Mouse (Mus musculus) cerebellum, postnatal 14 days (tissue): Measurements from ENCODE around the gene Rora.

Source experiments
- DNase-seq, 2 experiments: peaks; one replicate each; pipeline ENCODE4 v3.0.0; 2021; ENCODE audit warnings: mixed read lengths in 2 of 2

The Rora gene

GRCm38 (mm10) chr9:69155836-69156595, 502.4 kb downstream of the Rora start:
- DNase-seq: no peak

GRCm38 (mm10) chr9:69160818-69161217, 507.2 kb downstream of the Rora start:
- DNase-seq: no peak

GRCm38 (mm10) chr9:69164653-69165052, 511.1 kb downstream of the Rora start:
- DNase-seq: no peak

- DNase-seq: no peak
Measured at GRCm38 (mm10) chr9:69165096-69165836, 511.7 kb downstream of the Rora start.

GRCm38 (mm10) chr9:69174061-69174460, 520.5 kb downstream of the Rora start:
- DNase-seq: no peak

- DNase-seq: no peak
Measured at GRCm38 (mm10) chr9:69174527-69175116, 521.0 kb downstream of the Rora start.

- no peak for DNase-seq
Measured at GRCm38 (mm10) chr9:69176988-69177387, 523.4 kb downstream of the Rora start.

GRCm38 (mm10) chr9:69179224-69179623, 525.6 kb downstream of the Rora start:
- peak in 1 of 2 experiments; percentile 17 for DNase-seq

GRCm38 (mm10) chr9:69180961-69181360, 527.4 kb downstream of the Rora start:
- DNase-seq: peak in 1 of 2 experiments; percentile 20

- no peak for DNase-seq
Measured at GRCm38 (mm10) chr9:69181411-69181810, 527.8 kb downstream of the Rora start.

GRCm38 (mm10) chr9:69183888-69184287, 530.3 kb downstream of the Rora start:
- no peak for DNase-seq

- no peak for DNase-seq
Measured at GRCm38 (mm10) chr9:69190726-69191125, 537.1 kb downstream of the Rora start.

- DNase-seq: no peak
Measured at GRCm38 (mm10) chr9:69192446-69192845, 538.9 kb downstream of the Rora start.

- peak; percentile 45 to 59 for DNase-seq
Measured at GRCm38 (mm10) chr9:69194638-69195605, 541.3 kb downstream of the Rora start.

- DNase-seq: peak; percentile 39 to 51
Measured at GRCm38 (mm10) chr9:69213796-69214195, 560.2 kb downstream of the Rora start.

GRCm38 (mm10) chr9:69224841-69225240, 571.3 kb downstream of the Rora start:
- DNase-seq: no peak

GRCm38 (mm10) chr9:69226424-69226823, 572.8 kb downstream of the Rora start:
- no peak for DNase-seq

GRCm38 (mm10) chr9:69227806-69228205, 574.2 kb downstream of the Rora start:
- DNase-seq: no peak

GRCm38 (mm10) chr9:69229935-69230334, 576.3 kb downstream of the Rora start:
- DNase-seq: no peak

- DNase-seq: no peak
Measured at GRCm38 (mm10) chr9:69234526-69234925, 580.9 kb downstream of the Rora start.

- no peak for DNase-seq
Measured at GRCm38 (mm10) chr9:69237316-69237715, 583.7 kb downstream of the Rora start.

GRCm38 (mm10) chr9:69242538-69242937, 589.0 kb downstream of the Rora start:
- DNase-seq: no peak
